Mouse (Mus musculus): ENCODE data around the gene Wdr75. TPM values are rescaled to one million over a fixed set of nuclear protein-coding genes. Genes with fewer than 3 reads are reported as not detected.

Wdr75 gene
- polyA plus RNA-seq, 1 experiment from 2014 or later = 66.0 TPM

DNA sequence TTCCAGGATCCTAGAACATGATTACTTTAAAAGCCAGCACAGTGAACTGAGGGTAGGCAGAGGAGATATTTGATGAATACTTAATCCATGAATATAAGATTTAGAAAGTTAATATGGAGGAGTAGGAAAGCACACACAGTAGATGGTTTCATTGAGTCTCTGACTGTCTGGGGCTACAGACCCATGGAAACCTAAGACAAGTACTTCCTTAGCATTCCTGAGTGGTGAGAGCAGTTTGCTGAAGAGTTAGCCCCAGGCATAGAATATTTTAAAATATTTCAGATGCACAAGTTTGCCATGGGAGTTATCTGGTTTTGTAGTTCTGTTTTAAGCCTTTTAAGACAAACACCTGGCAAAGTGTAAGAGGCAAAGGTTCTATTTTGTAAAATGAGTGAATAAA, 66.2 kb downstream of the Wdr75 start:
- no peaks in the 10 kb centered on the region for H3K4me1 ChIP-seq (ENCODE audit: control insufficient read depth, insufficient read depth, low read length)
- no peak overlapping the region for H3K27ac ChIP-seq (replicated peaks; ENCODE audit: low read depth, low read length)

DNA sequence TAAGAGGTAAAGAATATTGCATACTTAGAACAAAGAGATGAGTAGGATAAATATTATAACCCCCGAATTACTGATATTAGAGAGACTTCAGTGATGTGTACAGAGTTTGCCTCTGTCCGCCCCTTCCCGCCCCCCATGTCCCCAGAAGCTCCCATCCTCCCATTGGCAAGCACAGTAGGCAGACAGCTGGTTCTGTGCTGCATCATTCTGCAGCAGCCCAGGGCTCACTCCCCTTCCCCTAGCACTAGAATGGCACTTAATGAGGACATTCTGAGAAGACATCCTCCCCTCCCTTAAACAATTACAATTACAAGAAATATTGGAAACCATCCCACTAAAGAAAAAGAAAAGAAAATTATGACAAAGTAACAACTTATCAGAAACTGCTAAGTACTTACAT, 68.7 kb downstream of the Wdr75 start:
- Histone ChIP-seq H3K4me3 (replicated peaks; ENCODE audit: low read depth, low read length) (no peak overlapping the region), H3K27me3 (ENCODE audit: control insufficient read depth, insufficient read depth, low read length) (no peaks in the 10 kb centered on the region), H3K27ac (replicated peaks; ENCODE audit: low read depth, low read length) (no peak overlapping the region), H3K36me3 (ENCODE audit: control insufficient read depth, insufficient read depth, low read length) (no peaks in the 10 kb centered on the region), H3K9ac (replicated peaks; ENCODE audit: low read length) (no peak overlapping the region), H3K9me3 (ENCODE audit: control insufficient read depth, low read length) (no peaks in the 10 kb centered on the region), H3K4me2 (ENCODE audit: low read length) (no peak overlapping the region), H3K4me1 (ENCODE audit: control insufficient read depth, insufficient read depth, low read length) (no peaks in the 10 kb centered on the region)
- DNase-seq (no peak), ATAC-seq (ENCODE audit: low FRiP score, low TSS enrichment) (no peak)
- 93% methylated on average over 3 of the region's 3 CpGs for WGBS

More for the DNA sequence above, 66.2 kb downstream of the Wdr75 start:
- H3K4me3 ChIP-seq (replicated peaks; ENCODE audit: low read depth, low read length) = no peak overlapping the region
- H3K9me3 ChIP-seq (ENCODE audit: control insufficient read depth, low read length) = no peaks in the 10 kb centered on the region
- ATAC-seq (ENCODE audit: low FRiP score, low TSS enrichment) (no peak), DNase-seq (no peak)
- no peak overlapping the region for H3K4me2 ChIP-seq (ENCODE audit: low read length)
- no peaks in the 10 kb centered on the region for H3K27me3 ChIP-seq (ENCODE audit: control insufficient read depth, insufficient read depth, low read length)
- H3K9ac ChIP-seq (replicated peaks; ENCODE audit: low read length) = no peak overlapping the region
- no peaks in the 10 kb centered on the region for H3K36me3 ChIP-seq (ENCODE audit: control insufficient read depth, insufficient read depth, low read length)

DNA sequence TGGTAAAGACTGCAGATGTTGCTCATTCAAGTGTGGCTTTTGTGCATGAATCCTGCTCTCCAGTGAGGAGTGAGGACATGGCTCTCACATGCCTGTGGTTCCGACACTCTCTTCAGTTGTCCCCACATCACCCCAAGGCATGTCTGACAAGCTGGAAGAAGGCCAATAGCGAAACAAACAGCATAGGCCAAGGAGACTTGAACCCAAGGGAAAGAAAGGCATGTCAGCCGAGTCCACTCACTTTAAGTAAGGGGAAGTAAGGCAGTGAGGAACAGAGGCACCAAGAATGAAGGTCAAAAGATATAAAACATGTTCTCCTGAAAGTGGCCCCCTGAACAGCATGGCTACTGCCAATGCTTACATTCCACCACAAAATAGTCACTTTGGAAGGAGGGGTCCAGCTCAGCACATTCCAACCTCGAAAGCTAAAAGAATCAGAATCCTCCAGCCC, 69.6 kb downstream of the Wdr75 start:
- DNase-seq = no peak
- H3K9ac ChIP-seq (replicated peaks; ENCODE audit: low read length) = no peak overlapping the region
- no peaks in the 10 kb centered on the region for H3K36me3 ChIP-seq (ENCODE audit: control insufficient read depth, insufficient read depth, low read length)
- no peaks in the 10 kb centered on the region for H3K9me3 ChIP-seq (ENCODE audit: control insufficient read depth, low read length)
- H3K27ac ChIP-seq (replicated peaks; ENCODE audit: low read depth, low read length) = no peak overlapping the region
- ATAC-seq (ENCODE audit: low FRiP score, low TSS enrichment) = no peak
- H3K4me2 ChIP-seq (ENCODE audit: low read length) = no peak overlapping the region
- no peaks in the 10 kb centered on the region for H3K27me3 ChIP-seq (ENCODE audit: control insufficient read depth, insufficient read depth, low read length)
- no peaks in the 10 kb centered on the region for H3K4me1 ChIP-seq (ENCODE audit: control insufficient read depth, insufficient read depth, low read length)
- 77% methylated on average over 4 of the region's 4 CpGs for WGBS
- no peak overlapping the region for H3K4me3 ChIP-seq (replicated peaks; ENCODE audit: low read depth, low read length)

DNA sequence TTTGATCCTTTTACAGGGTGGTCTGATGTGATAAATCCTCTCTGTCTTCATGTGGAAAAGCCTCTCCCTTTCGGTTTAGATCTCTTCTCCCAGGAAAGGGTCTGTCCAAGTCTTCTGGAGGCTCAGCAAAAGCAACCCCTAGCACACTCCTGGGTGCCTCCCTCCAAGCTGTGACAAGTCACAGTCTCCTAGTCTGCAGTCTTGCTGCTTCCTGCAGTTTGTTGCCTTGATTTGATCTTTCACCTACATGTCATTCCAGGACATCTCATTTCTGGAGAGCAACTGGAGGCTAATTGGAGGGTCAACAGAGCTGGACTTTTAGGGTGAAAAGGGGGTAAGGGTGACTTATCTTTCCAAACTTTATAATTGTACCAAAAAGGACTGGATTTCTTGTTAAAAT, 70.3 kb downstream of the Wdr75 start:
- Histone ChIP-seq H3K4me1 (ENCODE audit: control insufficient read depth, insufficient read depth, low read length) (no peaks in the 10 kb centered on the region), H3K9me3 (ENCODE audit: control insufficient read depth, low read length) (no peaks in the 10 kb centered on the region), H3K27ac (replicated peaks; ENCODE audit: low read depth, low read length) (no peak overlapping the region), H3K36me3 (ENCODE audit: control insufficient read depth, insufficient read depth, low read length) (no peaks in the 10 kb centered on the region), H3K4me2 (ENCODE audit: low read length) (no peak overlapping the region), H3K4me3 (replicated peaks; ENCODE audit: low read depth, low read length) (no peak overlapping the region), H3K9ac (replicated peaks; ENCODE audit: low read length) (no peak overlapping the region), H3K27me3 (ENCODE audit: control insufficient read depth, insufficient read depth, low read length) (no peaks in the 10 kb centered on the region)
- ATAC-seq (ENCODE audit: low FRiP score, low TSS enrichment) (no peak), DNase-seq (no peak)
- 66% methylated on average over 1 of the region's 1 CpGs for WGBS

DNA sequence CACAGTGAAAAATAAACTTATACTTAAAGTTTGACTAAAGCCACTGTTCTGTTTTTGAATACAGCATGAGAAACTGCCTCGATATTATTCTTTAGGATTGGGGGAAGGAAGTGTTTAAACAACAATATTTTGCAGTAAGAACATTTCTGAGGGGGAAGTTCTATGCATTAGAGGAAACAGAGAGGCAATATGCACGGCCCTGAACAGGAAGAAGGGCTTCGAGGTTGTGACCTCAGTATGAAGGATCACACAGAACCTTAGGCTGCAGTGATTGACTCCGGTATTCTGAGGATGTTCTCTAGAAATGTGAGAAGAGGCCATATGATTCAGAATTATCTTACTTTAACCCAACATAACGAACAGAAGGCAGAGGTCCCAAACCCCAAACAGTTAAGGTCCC, 70.8 kb downstream of the Wdr75 start:
- H3K9me3 ChIP-seq (ENCODE audit: control insufficient read depth, low read length) = no peaks in the 10 kb centered on the region
- no peak overlapping the region for H3K9ac ChIP-seq (replicated peaks; ENCODE audit: low read length)
- DNase-seq (no peak), ATAC-seq (ENCODE audit: low FRiP score, low TSS enrichment) (no peak)
- H3K4me1 ChIP-seq (ENCODE audit: control insufficient read depth, insufficient read depth, low read length) = no peaks in the 10 kb centered on the region
- H3K27ac ChIP-seq (replicated peaks; ENCODE audit: low read depth, low read length) = no peak overlapping the region
- H3K36me3 ChIP-seq (ENCODE audit: control insufficient read depth, insufficient read depth, low read length) = no peaks in the 10 kb centered on the region
- no peak overlapping the region for H3K4me3 ChIP-seq (replicated peaks; ENCODE audit: low read depth, low read length)
- 86% methylated on average over 5 of the region's 5 CpGs for WGBS
- no peaks in the 10 kb centered on the region for H3K27me3 ChIP-seq (ENCODE audit: control insufficient read depth, insufficient read depth, low read length)
- H3K4me2 ChIP-seq (ENCODE audit: low read length) = no peak overlapping the region

DNA sequence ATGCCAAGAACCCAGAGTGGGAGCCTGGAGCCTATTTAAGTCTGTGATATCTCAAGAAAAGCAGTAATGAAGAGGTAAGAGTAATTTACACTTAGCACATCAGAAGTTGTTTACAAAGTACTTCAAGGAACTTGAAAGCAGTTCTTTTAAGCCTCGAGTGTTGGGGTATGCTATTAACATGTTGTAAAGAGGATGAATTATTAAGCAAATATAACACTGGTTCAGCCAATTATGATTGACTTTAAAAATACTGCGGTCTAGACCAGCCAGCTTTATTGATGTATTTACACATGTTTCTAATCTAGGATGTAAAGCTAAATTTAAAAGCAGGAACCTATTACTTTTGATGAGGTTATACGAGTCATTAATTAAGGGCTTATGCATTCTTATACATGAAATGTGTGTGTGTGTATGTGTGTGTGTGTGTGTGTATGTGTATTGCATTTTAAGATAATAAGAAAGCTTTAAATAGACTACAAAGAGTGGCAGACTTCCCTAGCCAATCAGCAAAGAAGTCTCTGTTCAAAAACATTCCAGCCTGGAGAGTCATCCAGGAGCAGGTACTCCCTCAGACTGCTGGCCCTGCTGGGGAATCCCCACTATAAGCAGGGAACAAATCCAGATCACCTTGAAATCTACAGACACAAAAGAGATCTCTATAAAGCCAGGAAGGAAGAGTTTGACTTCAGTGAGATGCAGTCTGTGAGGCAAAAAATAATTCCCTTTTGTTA, 71.5 kb downstream of the Wdr75 start:
- H3K27me3 ChIP-seq (ENCODE audit: control insufficient read depth, insufficient read depth, low read length) = no peaks in the 10 kb centered on the region
- H3K9me3 ChIP-seq (ENCODE audit: control insufficient read depth, low read length) = no peaks in the 10 kb centered on the region
- no peaks in the 10 kb centered on the region for H3K4me1 ChIP-seq (ENCODE audit: control insufficient read depth, insufficient read depth, low read length)
- no peak for ATAC-seq (ENCODE audit: low FRiP score, low TSS enrichment)
- no peak for DNase-seq
- no peak overlapping the region for H3K9ac ChIP-seq (replicated peaks; ENCODE audit: low read length)
- no peak overlapping the region for H3K4me3 ChIP-seq (replicated peaks; ENCODE audit: low read depth, low read length)
- H3K4me2 ChIP-seq (ENCODE audit: low read length) = no peak overlapping the region
- H3K27ac ChIP-seq (replicated peaks; ENCODE audit: low read depth, low read length) = no peak overlapping the region
- 85% methylated on average over 3 of the region's 3 CpGs for WGBS
- no peaks in the 10 kb centered on the region for H3K36me3 ChIP-seq (ENCODE audit: control insufficient read depth, insufficient read depth, low read length)

DNA sequence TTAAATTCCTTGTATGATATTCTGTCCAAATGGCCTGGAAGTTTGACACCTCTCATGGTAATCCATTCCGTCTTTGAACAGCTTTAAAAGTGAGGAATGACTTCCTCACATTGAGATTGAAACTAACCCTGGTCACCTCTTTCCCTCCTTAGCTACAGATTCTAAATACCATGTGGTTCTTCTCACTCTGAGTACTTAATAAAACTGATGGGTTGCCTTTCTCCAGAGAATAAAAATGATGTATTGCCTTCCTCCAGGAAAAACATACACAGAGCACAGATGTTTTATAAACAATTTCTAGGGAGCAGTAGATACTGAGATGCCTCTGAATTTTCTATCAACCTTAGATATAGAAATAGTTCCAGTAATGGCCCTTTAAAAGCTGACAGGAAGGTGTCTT, 73.1 kb downstream of the Wdr75 start:
- no peaks in the 10 kb centered on the region for H3K9me3 ChIP-seq (ENCODE audit: control insufficient read depth, low read length)
- no peaks in the 10 kb centered on the region for H3K4me1 ChIP-seq (ENCODE audit: control insufficient read depth, insufficient read depth, low read length)
- ATAC-seq (ENCODE audit: low FRiP score, low TSS enrichment) (no peak), DNase-seq (no peak)
- no peaks in the 10 kb centered on the region for H3K27me3 ChIP-seq (ENCODE audit: control insufficient read depth, insufficient read depth, low read length)
- H3K4me2 ChIP-seq (ENCODE audit: low read length) = no peak overlapping the region
- WGBS = 81% methylated on average over 1 of the region's 1 CpGs
- no peaks in the 10 kb centered on the region for H3K36me3 ChIP-seq (ENCODE audit: control insufficient read depth, insufficient read depth, low read length)
- H3K9ac ChIP-seq (replicated peaks; ENCODE audit: low read length) = no peak overlapping the region
- no peak overlapping the region for H3K4me3 ChIP-seq (replicated peaks; ENCODE audit: low read depth, low read length)
- no peak overlapping the region for H3K27ac ChIP-seq (replicated peaks; ENCODE audit: low read depth, low read length)

DNA sequence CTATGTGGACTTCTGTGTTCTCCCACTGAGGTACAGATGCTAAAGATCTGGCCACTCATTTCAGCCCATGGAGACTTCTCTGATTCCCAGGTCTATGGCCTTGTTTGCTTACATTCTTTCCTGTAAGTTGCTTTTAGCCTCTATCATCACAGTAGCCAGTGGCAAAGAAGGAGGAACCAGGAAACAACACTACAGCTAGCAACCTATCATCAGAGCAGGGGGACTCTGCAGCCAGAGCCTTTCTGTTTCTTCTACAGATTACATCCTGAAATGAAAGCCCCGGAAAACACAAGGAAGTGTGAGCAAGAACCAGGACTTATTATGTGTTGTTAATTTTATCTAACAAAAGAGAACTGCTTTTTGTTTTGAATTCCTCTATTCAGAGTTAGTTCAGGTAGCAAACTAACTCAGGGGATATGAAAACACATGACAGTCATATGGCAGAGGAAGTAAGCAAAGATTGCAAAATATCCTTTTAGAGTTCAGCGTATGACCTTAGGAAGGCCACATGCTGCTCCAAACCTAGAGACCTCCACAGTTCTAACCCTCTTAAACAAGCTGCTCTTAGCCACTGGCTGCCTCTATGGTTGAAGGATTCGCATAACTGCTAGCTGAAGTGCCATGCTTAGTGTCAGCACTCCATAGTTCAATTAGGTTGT, 73.6 kb downstream of the Wdr75 start:
- H3K4me2 ChIP-seq (ENCODE audit: low read length) = no peak overlapping the region
- no peaks in the 10 kb centered on the region for H3K36me3 ChIP-seq (ENCODE audit: control insufficient read depth, insufficient read depth, low read length)
- DNase-seq = no peak
- no peak for ATAC-seq (ENCODE audit: low FRiP score, low TSS enrichment)
- no peaks in the 10 kb centered on the region for H3K4me1 ChIP-seq (ENCODE audit: control insufficient read depth, insufficient read depth, low read length)
- H3K9ac ChIP-seq (replicated peaks; ENCODE audit: low read length) = no peak overlapping the region
- H3K4me3 ChIP-seq (replicated peaks; ENCODE audit: low read depth, low read length) = no peak overlapping the region
- no peaks in the 10 kb centered on the region for H3K27me3 ChIP-seq (ENCODE audit: control insufficient read depth, insufficient read depth, low read length)
- H3K9me3 ChIP-seq (ENCODE audit: control insufficient read depth, low read length) = no peaks in the 10 kb centered on the region
- WGBS = 86% methylated on average over 3 of the region's 3 CpGs
- H3K27ac ChIP-seq (replicated peaks; ENCODE audit: low read depth, low read length) = no peak overlapping the region
